Mouse (Mus musculus) cerebellum, adult (tissue): ENCODE measurements around the gene Rbm4.
"Not testable (repeated sequence)": the region's sequence is repeated elsewhere in the genome, so short reads cannot be mapped to it uniquely, and the experiment has no call there.

Source experiments
- ATAC-seq: cut with Nextera tagmentation; 2 replicates; pipeline ENCODE4 v1.9.2; 2017; ENCODE audit warnings: mild to moderate bottlenecking, moderate library complexity, mixed read lengths; ENCODE audit not compliant: insufficient number of reproducible peaks, low FRiP score, low TSS enrichment

Rbm4 gene

DNA sequence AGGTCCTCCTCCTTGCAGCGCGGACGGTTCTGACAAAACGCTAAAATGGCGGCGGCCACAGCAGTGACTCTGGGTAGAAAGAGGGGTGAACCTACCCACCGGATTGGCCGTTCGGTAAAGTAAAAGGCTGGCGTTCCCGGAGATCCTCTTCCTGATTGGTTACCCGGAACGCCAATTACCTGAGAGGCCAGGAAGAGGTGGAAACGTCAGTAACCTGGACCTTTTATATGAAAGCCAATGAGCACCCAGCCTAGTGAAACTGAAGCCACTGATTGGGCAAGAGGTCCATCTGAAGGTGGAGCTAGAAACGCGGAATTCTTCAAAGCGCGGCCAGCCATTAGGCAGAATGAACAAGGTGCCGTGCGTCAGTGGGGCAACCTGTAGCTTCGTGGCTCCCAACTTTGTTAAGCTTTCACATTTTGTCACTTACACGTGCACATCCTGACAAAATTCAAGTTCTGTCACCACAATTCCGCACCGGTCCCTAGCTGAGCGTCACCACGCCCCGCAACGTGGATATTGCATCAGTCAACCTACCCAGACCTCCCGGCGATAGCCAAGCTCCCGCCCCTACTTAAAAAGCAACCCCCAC is at the start of gene Rbm4:
Gene Rbm4, minus strand, starts transcription at position 71 of the 592 bp plus-strand sequence.
- peak; percentile 100 for ATAC-seq

DNA sequence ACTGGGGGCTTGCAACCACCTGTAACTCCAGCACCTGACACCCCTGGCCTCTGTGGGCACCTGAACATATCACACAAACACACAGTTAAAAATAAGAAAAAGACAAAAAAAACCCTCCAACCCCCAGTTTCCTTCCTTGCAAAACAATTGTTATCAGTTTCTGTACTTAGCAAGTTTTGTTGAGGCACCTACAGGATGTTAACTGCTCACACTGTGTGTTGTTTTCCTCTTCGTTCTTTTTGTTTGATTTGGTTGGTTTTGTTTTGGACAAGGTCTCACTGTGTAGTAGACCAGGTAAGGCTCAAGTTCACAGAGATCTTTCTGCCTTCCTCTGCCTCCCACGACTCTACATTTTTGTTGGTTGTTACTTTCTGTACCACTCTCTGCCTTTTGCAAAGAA is 48.9 kb upstream of the Rbm4 start:
- ATAC-seq = no peak

DNA sequence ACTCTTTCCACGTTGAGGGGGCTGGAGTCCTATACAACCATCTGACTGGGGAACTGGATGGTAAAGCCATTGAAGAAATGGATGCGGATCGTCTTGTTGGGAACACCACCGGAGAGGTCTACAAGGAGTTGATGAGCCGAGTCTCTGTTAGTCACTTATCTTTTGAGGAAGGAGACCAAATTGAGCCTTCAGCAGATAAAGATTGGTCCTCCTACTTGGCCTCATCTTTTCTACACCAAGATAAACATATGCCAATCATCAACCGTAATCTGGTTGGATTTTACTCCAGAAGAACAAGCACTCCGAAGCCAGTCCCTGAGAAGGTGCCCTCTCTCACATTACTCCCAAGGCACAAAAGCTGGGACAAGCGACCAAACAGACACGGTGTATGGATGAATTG is 47.1 kb upstream of the Rbm4 start:
- no peak for ATAC-seq

DNA sequence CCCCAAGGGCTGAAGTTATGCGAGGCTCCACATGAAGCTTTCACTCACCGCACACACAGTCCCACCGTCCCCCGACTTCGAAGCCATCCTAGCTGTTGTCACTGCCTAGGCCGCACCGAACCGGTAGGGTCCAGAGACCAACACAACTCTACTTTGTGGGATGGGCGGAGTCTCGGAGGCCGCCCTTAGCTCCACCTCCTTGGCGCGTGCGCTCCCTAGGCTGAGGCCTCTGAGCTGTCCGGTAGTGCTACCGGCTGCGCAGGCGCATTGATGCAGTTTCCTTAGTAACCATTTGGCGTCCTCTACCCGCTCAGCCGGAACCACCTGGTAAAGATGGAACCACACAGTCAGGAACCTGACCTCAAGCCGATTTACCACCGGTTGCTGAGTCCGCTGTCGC is 45.4 kb upstream of the Rbm4 start, which contains the start of the genes Ccs and Ccdc87:
Gene Ccs, minus strand, starts transcription at position 184 of the 400 bp plus-strand sequence.
Gene Ccdc87, plus strand, starts transcription at position 218 of the 400 bp plus-strand sequence.
- peak; percentile 99 for ATAC-seq

GRCm38 (mm10) chr19:4838526-4839140 is 44.9 kb upstream of the Rbm4 start:
- ATAC-seq = no peak

- ATAC-seq = no peak
Measured at GRCm38 (mm10) chr19:4837049-4837448, 43.3 kb upstream of the Rbm4 start.

DNA sequence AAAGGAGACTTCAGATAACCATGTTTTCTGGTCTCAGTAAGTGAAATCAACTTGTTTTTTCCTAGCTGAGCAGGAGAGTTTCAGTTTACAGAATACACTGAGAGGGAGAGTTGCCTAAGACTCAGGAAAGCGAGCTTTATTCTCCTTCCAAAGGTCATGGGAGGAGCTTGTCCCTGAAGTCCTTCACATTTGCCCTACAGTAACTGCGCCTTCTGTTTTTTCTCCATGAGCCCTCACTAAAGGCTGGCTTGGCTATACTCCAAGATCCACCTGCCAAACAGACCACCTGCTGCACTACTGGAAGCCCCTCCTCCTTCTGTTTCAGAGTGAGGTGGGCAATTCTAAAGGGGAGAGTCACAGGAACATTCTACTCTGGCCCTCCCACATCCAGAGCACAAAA is 42.4 kb upstream of the Rbm4 start:
- ATAC-seq = no peak

DNA sequence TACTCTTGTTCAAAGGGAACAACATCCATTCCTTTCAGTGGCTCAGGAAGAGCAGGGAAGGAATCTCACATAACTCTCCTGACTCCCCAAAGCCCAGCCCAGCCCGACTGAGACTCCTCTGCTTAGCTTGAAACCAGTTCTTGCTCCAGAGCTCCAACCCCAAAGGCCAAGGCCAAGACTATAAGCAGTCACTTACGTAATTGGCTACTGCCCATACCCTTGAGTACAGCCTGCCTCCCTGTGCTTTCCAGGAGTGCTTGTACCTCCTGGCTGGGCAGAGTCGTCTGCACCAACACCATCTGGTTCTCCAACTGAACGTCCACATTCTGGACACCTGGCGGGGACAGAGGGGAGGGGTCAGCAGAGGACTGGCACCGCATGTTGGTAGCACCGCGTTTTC is 40.3 kb upstream of the Rbm4 start:
- ATAC-seq = no peak

GRCm38 (mm10) chr19:4829156-4829555 is 35.5 kb upstream of the Rbm4 start:
- ATAC-seq = no peak

GRCm38 (mm10) chr19:4828444-4829114 is 34.9 kb upstream of the Rbm4 start:
- ATAC-seq = no peak

- ATAC-seq = no peak
Measured at GRCm38 (mm10) chr19:4820678-4821303, 27.1 kb upstream of the Rbm4 start.

- ATAC-seq = no peak
Measured at GRCm38 (mm10) chr19:4817182-4817835, 23.6 kb upstream of the Rbm4 start.

GRCm38 (mm10) chr19:4813015-4813414 is 19.3 kb upstream of the Rbm4 start:
- no peak for ATAC-seq

- not testable (repeated sequence) for ATAC-seq
Measured at GRCm38 (mm10) chr19:4812334-4812949, 18.7 kb upstream of the Rbm4 start.

- 0 out of 2 replicates have a peak, but pooled peaks have one; percentile 18 for ATAC-seq
Measured at GRCm38 (mm10) chr19:4811909-4812242, 18.2 kb upstream of the Rbm4 start.

DNA sequence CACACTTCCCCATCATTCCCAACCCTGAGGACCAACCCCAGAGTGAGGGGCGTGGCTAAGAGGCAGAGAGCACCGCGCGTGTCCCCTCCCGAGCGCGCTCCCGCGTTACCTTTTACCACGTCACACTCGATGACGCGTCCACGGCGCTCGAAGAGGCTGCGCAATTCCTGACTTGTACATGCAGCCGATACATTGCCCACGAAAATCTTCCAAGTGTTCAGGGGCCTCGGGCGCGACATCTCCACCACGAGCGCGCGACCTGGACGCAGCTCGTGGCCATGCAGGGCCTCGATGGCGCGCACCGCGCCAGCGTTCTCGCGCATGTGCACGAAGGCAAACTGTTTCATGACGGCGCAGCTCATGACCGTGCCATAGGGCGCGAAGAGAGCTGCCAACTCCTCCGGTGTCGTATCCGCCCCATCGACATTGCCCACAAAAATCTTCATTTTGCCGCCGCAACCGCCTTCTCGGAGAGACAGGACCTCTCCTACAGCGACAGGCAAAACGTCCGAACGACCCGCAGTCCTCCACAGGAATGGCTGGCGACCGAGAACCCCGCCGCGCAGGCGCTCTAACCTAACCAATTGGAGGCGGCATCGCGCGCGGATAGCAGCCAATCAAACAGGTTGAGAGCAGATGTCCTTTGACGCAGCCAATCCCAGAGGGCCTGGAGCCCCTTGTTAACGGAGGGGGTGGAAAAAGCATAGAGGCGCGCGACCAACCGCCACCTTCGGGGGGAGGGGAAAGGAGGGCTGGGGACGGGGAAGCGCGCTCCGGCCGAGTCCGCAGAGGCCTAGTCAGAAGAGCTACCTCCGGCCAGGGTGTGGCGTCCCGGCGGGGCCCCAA is 17.6 kb upstream of the Rbm4 start, which contains the start of the genes Gm21992 and Rbm14:
Gene Gm21992, minus strand, starts transcription at position 550 of the 846 bp plus-strand sequence.
Gene Rbm14, minus strand, starts transcription at position 572 of the 846 bp plus-strand sequence.
- ATAC-seq = peak; percentile 98

DNA sequence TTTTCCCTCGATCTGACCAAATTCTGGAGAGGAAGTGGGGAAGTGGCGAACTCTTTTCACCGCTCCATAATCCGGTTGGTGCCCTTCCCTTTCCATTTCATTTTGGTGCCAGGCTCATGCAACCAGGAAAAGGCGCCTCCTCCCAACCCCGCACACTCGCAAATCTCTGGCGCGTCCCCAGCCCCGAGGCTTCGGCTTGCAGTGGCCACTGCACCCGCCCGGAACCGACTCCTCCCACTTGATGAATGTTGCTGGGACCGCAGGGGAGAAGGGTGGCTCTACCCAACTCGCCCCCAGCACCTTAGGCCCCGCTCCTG is 17.0 kb upstream of the Rbm4 start:
- ATAC-seq = no peak; the same call in 1 of the 2 replicates

GRCm38 (mm10) chr19:4810309-4810708 is 16.6 kb upstream of the Rbm4 start:
- ATAC-seq = no peak

DNA sequence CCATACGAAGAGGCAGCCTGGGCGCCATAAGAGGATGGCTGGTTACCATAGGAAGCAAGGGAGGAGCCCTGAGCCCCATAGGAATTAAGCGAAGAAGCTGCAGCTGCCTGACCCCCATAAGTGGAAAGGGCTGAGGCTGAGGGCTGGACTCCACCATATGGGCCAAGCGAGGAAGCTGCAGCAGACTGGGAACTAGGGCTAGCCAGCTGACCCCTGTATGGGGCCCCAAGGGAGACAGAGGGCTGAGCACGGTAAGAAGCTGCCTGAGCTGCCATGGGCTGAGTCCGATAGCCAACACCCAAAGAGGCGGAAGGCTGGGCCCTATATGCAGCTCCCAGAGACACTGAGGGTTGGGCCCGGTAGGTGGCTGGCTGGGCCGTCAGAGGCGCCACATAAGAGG is 9.6 kb upstream of the Rbm4 start:
- no peak for ATAC-seq
